ENCODE assay signal across 11 mouse cellular contexts in the genomic region with DNA sequence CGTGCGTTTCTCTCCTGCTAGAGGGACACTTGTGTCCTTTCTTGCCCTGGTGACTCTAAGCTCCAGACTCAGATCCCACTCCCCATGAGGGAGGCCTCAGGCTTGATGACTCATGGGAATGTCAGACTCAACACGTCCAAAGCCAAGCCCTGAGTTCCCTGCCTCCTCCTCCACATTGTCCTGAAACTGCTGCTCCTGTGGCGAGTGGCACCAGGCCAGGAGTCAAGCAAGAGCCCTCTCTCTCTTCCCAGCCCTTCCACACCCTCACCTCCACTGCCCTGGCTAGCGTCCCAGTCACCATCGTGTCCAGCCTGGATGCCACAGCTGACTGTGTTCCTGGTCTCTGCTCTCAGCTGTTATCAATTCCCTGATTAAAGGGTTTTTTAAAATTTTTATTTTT.
DNase-seq lines count a peak whose midpoint lies in the region; ATAC-seq and TF ChIP-seq lines count a peak whose summit lies in the region.
"Had no signal": no experiment of that assay in that cellular context is flagged by ENCODE, and none has a peak within 500 bp of the region (broad histone marks: within the 10 kb centered on the region; RNA-seq: fewer than 3 reads in every experiment).

No protein-coding gene starts in this region.

- peak; percentile 42 to 44 for DNase-seq in heart, adult 2 months
- DNase-seq in heart, postnatal 25 days (ENCODE audit: low spot score) = no peak
- DNase-seq in cerebellum, adult 18-20 months = peak; percentile 77 to 79
- peak; percentile 34 to 45 for DNase-seq in heart, postnatal 36 days
- DNase-seq in ovary, postnatal 10 days (ENCODE audit: low spot score) = peak; percentile 18
- no peak for DNase-seq in midbrain, embryonic 10.5 days (ENCODE audit: low spot score)

- no peak for TF ChIP-seq EP300 in heart, adult 2 months (IDR thresholded peaks at IDR 0.05; ENCODE audit: insufficient read depth, low read depth, low read length)

- no peak for TF ChIP-seq POLR2A in heart, adult 2 months (IDR thresholded peaks at IDR 0.05; ENCODE audit: insufficient read depth, low read depth, low read length)

- WGBS in heart, adult 2 months = 25% methylated on average over 6 of the region's 6 CpGs
- WGBS in midbrain, embryonic 10.5 days = 82% methylated on average over 6 of the region's 6 CpGs
- 63% methylated on average over 6 of the region's 6 CpGs for WGBS in intestine, postnatal 0 days

- no peak for TF ChIP-seq CTCF in heart, adult 2 months (IDR thresholded peaks at IDR 0.05)
- no peak for TF ChIP-seq CTCF in intestine, postnatal 0 days (IDR thresholded peaks at IDR 0.05; ENCODE audit: low read depth)

- ATAC-seq in intestine, postnatal 0 days = no peak
- ATAC-seq in granulocyte monocyte progenitor cell, adult 5-6 weeks (replicated peaks; ENCODE audit: poor library complexity, severe bottlenecking) = no peak
- ATAC-seq: CD4-positive, CD25-positive, alpha-beta regulatory T cell, adult 4 months had no signal

- H3K27ac ChIP-seq in heart, adult 2 months = no peak overlapping the region
- H3K27ac ChIP-seq in midbrain, embryonic 10.5 days (replicated peaks) = no peak overlapping the region
- H3K27ac ChIP-seq in intestine, postnatal 0 days (ENCODE audit: low read depth, low read length) = no peak overlapping the region
- H3K27ac ChIP-seq: forebrain, embryonic 10.5 days; left cerebral cortex, adult 2 months had no signal

- no peak overlapping the region for H3K9ac ChIP-seq in heart, adult 2 months (ENCODE audit: low read depth, low read length)
- no peak overlapping the region for H3K9ac ChIP-seq in intestine, postnatal 0 days (ENCODE audit: low read depth, low read length)

- no peak overlapping the region for H3K4me2 ChIP-seq in intestine, postnatal 0 days (replicated peaks; ENCODE audit: low read depth)

- no peak overlapping the region for H3K4me3 ChIP-seq in heart, adult 2 months
- H3K4me3 ChIP-seq in midbrain, embryonic 10.5 days = no peak overlapping the region
- H3K4me3 ChIP-seq in intestine, postnatal 0 days (ENCODE audit: low read depth, low read length) = no peak overlapping the region
- H3K4me3 ChIP-seq: forebrain, embryonic 10.5 days; left cerebral cortex, adult 2 months had no signal

- no peaks in the 10 kb centered on the region for H3K36me3 ChIP-seq in heart, adult 2 months (ENCODE audit: control insufficient read depth, insufficient read depth, low read length)
- H3K36me3 ChIP-seq in midbrain, embryonic 10.5 days = no peaks in the 10 kb centered on the region
- H3K36me3 ChIP-seq in intestine, postnatal 0 days (ENCODE audit: control insufficient read depth, insufficient read depth) = no peaks in the 10 kb centered on the region
- H3K36me3 ChIP-seq: forebrain, embryonic 10.5 days had no signal

- H3K79me2 ChIP-seq in heart, adult 2 months (replicated peaks; ENCODE audit: control insufficient read depth, insufficient read depth, low read length) = no peaks in the 10 kb centered on the region

- H3K9me3 ChIP-seq in midbrain, embryonic 10.5 days (replicated peaks) = no peaks in the 10 kb centered on the region
- H3K9me3 ChIP-seq in intestine, postnatal 0 days (ENCODE audit: control insufficient read depth) = no peaks in the 10 kb centered on the region
- H3K9me3 ChIP-seq: forebrain, embryonic 10.5 days had no signal

- H3K4me1 ChIP-seq in heart, adult 2 months (ENCODE audit: control insufficient read depth, insufficient read depth, low read length) = peaks cover 3% of the 10 kb centered on the region
- no peaks in the 10 kb centered on the region for H3K4me1 ChIP-seq in midbrain, embryonic 10.5 days
- H3K4me1 ChIP-seq in intestine, postnatal 0 days (replicated peaks; ENCODE audit: control insufficient read depth, insufficient read depth, low read length) = no peaks in the 10 kb centered on the region

- intact Hi-C loops in heart, adult 2 months (cut with DNase I) = no loop called here
- intact Hi-C loops in heart, postnatal 25 days (cut with DNase I) = no loop called here
- intact Hi-C loops in heart, postnatal 36 days (cut with DNase I) = no loop called here

- H3K27me3 ChIP-seq in heart, adult 2 months (ENCODE audit: control insufficient read depth, insufficient read depth, low read length) = no peaks in the 10 kb centered on the region
- H3K27me3 ChIP-seq in midbrain, embryonic 10.5 days (ENCODE audit: low read depth, poor library complexity, severe bottlenecking) = no peaks in the 10 kb centered on the region
- H3K27me3 ChIP-seq in intestine, postnatal 0 days (replicated peaks; ENCODE audit: control insufficient read depth, insufficient read depth, low read length) = no peaks in the 10 kb centered on the region

Comparison
In these comparisons a context has a peak if more than half of its experiments do, and no peak if none do; other contexts are left out.
1. DNase-seq: peak in heart, adult 2 months (2 of 2), cerebellum, adult 18-20 months (2 of 2), heart, postnatal 36 days (2 of 2) and ovary, postnatal 10 days (single experiment); none in heart, postnatal 25 days (single experiment) and midbrain, embryonic 10.5 days (single experiment).